Mouse (Mus musculus): ENCODE measurements around the gene Dohh. TPM values are rescaled to one million over a fixed set of nuclear protein-coding genes. Genes with fewer than 3 reads are reported as not detected.

Gene Dohh
- polyA plus RNA-seq, 1 experiment, result 23.0 TPM

GRCm38 (mm10) chr10:81344421-81345161, 39.6 kb upstream of the Dohh start:
- TF ChIP-seq CTCF (IDR thresholded peaks at IDR 0.05; ENCODE audit: control insufficient read depth, insufficient read depth, low read length), result no peak
- TF ChIP-seq POLR2A (IDR thresholded peaks at IDR 0.05; ENCODE audit: borderline replicate concordance, control insufficient read depth, low read depth, low read length), result no peak
- no peak overlapping the region for H3K4me3 ChIP-seq (replicated peaks; ENCODE audit: control insufficient read depth, low read depth, low read length)
- peaks cover 5% of the 10 kb centered on the region for H3K4me1 ChIP-seq (ENCODE audit: control insufficient read depth, insufficient read depth, low read length)
- WGBS, result 27% methylated on average over 8 of the region's 8 CpGs
- H3K27ac ChIP-seq (ENCODE audit: control insufficient read depth, insufficient read depth, low read depth, low read length, poor library complexity), result no peak overlapping the region

GRCm38 (mm10) chr10:81345162-81345534, 39.1 kb upstream of the Dohh start:
- H3K4me1 ChIP-seq (ENCODE audit: control insufficient read depth, insufficient read depth, low read length), result peaks cover 5% of the 10 kb centered on the region
- H3K27ac ChIP-seq (ENCODE audit: control insufficient read depth, insufficient read depth, low read depth, low read length, poor library complexity), result no peak overlapping the region
- no peak overlapping the region for H3K4me3 ChIP-seq (replicated peaks; ENCODE audit: control insufficient read depth, low read depth, low read length)
- TF ChIP-seq CTCF (IDR thresholded peaks at IDR 0.05; ENCODE audit: control insufficient read depth, insufficient read depth, low read length) (no peak), POLR2A (IDR thresholded peaks at IDR 0.05; ENCODE audit: borderline replicate concordance, control insufficient read depth, low read depth, low read length) (no peak)
- WGBS, result 53% methylated on average over 4 of the region's 4 CpGs

GRCm38 (mm10) chr10:81346453-81347067, 37.7 kb upstream of the Dohh start:
- peak; percentile 60; the same call in 1 of the 2 replicates for TF ChIP-seq POLR2A (IDR thresholded peaks at IDR 0.05; ENCODE audit: borderline replicate concordance, control insufficient read depth, low read depth, low read length)
- peak; percentile 22; the same call in 1 of the 2 replicates for TF ChIP-seq CTCF (IDR thresholded peaks at IDR 0.05; ENCODE audit: control insufficient read depth, insufficient read depth, low read length)
- Histone ChIP-seq H3K27ac (ENCODE audit: control insufficient read depth, insufficient read depth, low read depth, low read length, poor library complexity) (peak overlapping the region; percentile 61; the same call in 1 of the 2 replicates), H3K4me3 (replicated peaks; ENCODE audit: control insufficient read depth, low read depth, low read length) (peak overlapping the region; percentile 37), H3K4me1 (ENCODE audit: control insufficient read depth, insufficient read depth, low read length) (peaks cover 5% of the 10 kb centered on the region)
- WGBS, result 14% methylated on average over 55 of the region's 55 CpGs

GRCm38 (mm10) chr10:81349146-81349545, 35.1 kb upstream of the Dohh start:
- TF ChIP-seq POLR2A (IDR thresholded peaks at IDR 0.05; ENCODE audit: borderline replicate concordance, control insufficient read depth, low read depth, low read length), result no peak
- no peak for TF ChIP-seq CTCF (IDR thresholded peaks at IDR 0.05; ENCODE audit: control insufficient read depth, insufficient read depth, low read length)
- WGBS, result 21% methylated on average over 12 of the region's 12 CpGs
- Histone ChIP-seq H3K27ac (ENCODE audit: control insufficient read depth, insufficient read depth, low read depth, low read length, poor library complexity) (no peak overlapping the region; the same call in 1 of the 2 replicates), H3K4me3 (replicated peaks; ENCODE audit: control insufficient read depth, low read depth, low read length) (peak overlapping the region; percentile 84), H3K4me1 (ENCODE audit: control insufficient read depth, insufficient read depth, low read length) (peaks cover 5% of the 10 kb centered on the region)

DNA sequence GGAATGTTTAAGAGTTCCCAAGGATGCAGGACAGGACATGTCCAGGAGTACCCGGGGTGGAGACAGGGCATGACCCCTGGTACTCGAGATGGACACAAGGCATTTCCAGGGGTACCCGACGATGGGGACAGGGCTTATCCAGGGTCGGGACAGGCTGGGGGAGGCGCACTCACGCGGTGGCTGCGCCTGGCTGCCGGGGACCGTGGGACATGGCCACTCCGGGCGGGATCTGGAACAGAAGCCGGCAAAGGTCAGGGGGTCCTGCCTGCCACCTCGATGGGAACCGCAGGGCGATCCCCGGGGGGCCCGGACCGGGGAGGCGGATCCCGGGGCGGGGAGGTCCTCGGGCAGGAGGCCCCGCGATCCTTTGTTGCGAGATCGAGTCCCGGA, 34.3 kb upstream of the Dohh start:
- TF ChIP-seq POLR2A (IDR thresholded peaks at IDR 0.05; ENCODE audit: borderline replicate concordance, control insufficient read depth, low read depth, low read length) (no peak), CTCF (IDR thresholded peaks at IDR 0.05; ENCODE audit: control insufficient read depth, insufficient read depth, low read length) (no peak)
- WGBS, result under 1% methylated on average over 29 of the region's 29 CpGs
- peaks cover 4% of the 10 kb centered on the region for H3K4me1 ChIP-seq (ENCODE audit: control insufficient read depth, insufficient read depth, low read length)
- H3K27ac ChIP-seq (ENCODE audit: control insufficient read depth, insufficient read depth, low read depth, low read length, poor library complexity), result peak overlapping the region; percentile 66
- H3K4me3 ChIP-seq (replicated peaks; ENCODE audit: control insufficient read depth, low read depth, low read length), result peak overlapping the region; percentile 84

DNA sequence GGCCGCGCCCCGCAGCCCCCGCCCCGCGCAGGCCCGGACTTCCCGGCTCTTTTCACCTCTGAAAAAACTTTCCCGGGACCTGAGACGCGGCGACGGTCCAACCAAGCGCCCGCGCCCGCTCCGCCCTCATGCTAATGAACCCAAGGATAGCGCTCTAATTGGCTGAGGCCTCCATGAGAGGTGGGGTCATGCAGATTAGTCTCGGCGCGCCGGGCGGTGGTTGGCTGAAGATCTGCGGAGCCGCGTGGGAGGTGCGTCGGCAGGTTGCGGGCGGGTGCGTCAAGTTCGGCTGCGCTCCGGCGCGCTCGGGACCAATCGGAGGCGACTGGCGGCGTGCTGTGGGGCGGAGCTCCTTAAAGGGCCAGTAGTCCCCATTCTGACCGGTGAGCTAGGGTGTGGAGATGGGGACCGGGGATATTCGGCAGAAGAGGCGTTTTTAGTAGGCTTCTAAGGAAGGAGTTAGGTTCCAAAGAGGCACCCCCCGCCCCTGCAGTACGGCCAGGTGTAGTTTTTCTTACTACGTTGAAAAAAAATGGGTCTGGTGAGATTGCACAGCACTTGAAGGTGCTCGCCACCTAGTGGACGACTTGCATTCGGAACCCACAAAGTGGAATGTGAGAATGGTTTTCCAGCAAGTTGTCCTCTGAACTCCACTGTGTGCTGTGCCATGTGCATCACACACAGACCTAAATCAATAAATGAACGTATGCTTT, 33.7 kb upstream of the Dohh start, which contains the start of gene Hmg20b:
Hmg20b (minus strand) TSS at position 130 of the 713 bp plus-strand sequence.
- TF ChIP-seq CTCF (IDR thresholded peaks at IDR 0.05; ENCODE audit: control insufficient read depth, insufficient read depth, low read length) (peak; percentile 82), POLR2A (IDR thresholded peaks at IDR 0.05; ENCODE audit: borderline replicate concordance, control insufficient read depth, low read depth, low read length) (no peak)
- Histone ChIP-seq H3K4me3 (replicated peaks; ENCODE audit: control insufficient read depth, low read depth, low read length) (peak within 1 kb of the TSS; percentile 84), H3K27ac (ENCODE audit: control insufficient read depth, insufficient read depth, low read depth, low read length, poor library complexity) (peak within 1 kb of the TSS; percentile 79), H3K4me1 (ENCODE audit: control insufficient read depth, insufficient read depth, low read length) (peaks cover 4% of the 10 kb centered on the region; the same call in 1 of the 2 replicates)
- under 1% methylated on average over 54 of the region's 54 CpGs for WGBS

DNA sequence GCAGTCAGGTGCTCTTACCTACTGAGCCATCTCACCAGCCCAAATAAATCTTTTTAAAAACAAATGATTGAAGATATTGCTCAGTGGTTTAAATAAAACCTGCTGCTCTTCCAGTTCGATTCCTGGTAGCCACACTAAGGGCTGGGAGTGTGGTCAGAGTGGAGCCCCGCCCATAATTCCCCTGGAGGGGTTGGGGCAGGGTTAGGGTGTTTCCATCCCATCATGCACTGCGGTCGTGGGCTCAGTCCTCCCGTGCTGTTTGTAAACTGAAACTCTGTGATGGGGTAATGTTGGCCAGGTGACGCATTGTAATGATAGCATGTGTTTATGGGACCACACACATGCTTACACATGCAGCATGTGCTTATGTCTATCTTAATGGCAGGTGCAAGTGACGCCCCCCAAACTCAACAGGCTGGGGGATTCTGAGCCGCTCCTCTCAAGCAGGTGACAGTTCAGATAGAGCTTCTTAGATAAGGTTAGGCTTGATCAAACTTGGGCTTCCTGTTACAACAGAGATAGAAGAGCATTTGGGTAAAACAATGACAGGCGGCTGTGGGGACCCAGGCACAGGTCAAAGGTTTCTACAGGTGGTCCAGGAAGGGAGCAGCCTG, 32.4 kb upstream of the Dohh start:
- Histone ChIP-seq H3K27ac (ENCODE audit: control insufficient read depth, insufficient read depth, low read depth, low read length, poor library complexity) (peak overlapping the region; percentile 54), H3K4me1 (ENCODE audit: control insufficient read depth, insufficient read depth, low read length) (peaks cover 6% of the 10 kb centered on the region; the same call in 1 of the 2 replicates), H3K4me3 (replicated peaks; ENCODE audit: control insufficient read depth, low read depth, low read length) (peak overlapping the region; percentile 18)
- 21% methylated on average over 9 of the region's 9 CpGs for WGBS
- no peak for TF ChIP-seq CTCF (IDR thresholded peaks at IDR 0.05; ENCODE audit: control insufficient read depth, insufficient read depth, low read length)
- TF ChIP-seq POLR2A (IDR thresholded peaks at IDR 0.05; ENCODE audit: borderline replicate concordance, control insufficient read depth, low read depth, low read length), result no peak

Measured in bone marrow, adult 2 months (tissue).